Mouse (Mus musculus) gastrocnemius, postnatal 4 days (tissue): ENCODE data around the gene Ice1. TPM values are rescaled to one million over a fixed set of nuclear protein-coding genes. Genes with fewer than 3 reads are reported as not detected.

Experiments used
- DNase-seq, 2 experiments: peaks; one replicate each; pipeline ENCODE4 v3.0.0; 2021 to 2022; ENCODE audit warnings: low spot score in 2 of 2, mixed read lengths in 2 of 2
- long read RNA-seq, 2 experiments: library from polyadenylated mRNA; stranded (forward); transcript quantifications; one replicate each; pipeline ENCODE4 v2.0.0; 2021
- total RNA-seq, 2 experiments: library from RNA; stranded (reverse); gene quantifications; 2 replicates each; pipeline ENCODE4 v1.2.3; 2021

Gene Ice1
- total RNA-seq = 10 to 100 TPM; 43.0 to 44.3 TPM
- long read RNA-seq, experiment 1, full-length matches to known transcripts = 8 of 17 reads
- long read RNA-seq, experiment 1, partial matches to known transcripts = 7 of 17 reads
- long read RNA-seq, experiment 1, other reads (novel, unspliced or antisense) = 2 of 17 reads
- long read RNA-seq, experiment 2, full-length matches to known transcripts = 9 of 35 reads
- long read RNA-seq, experiment 2, partial matches to known transcripts = 20 of 35 reads
- long read RNA-seq, experiment 2, other reads (novel, unspliced or antisense) = 6 of 35 reads

DNA sequence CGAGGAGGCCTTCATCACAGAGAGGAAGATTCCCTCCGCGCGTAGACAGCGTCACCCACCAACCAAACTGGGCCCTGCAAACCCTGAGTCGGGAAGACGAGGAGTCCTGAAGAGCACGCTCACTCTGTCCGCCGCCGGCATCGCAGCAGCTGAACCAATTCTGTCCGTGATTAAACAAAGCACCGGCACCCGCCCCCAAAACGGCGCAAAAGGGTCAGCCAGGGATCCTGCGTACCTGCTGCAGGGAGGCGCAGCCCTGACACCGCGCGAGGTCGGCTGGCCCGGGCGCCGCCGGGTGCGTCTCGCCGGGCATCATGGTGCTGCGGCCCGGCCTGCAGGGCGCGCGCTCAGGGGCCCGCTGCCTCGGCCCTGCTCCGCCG lies at the start of gene Ice1:
Gene Ice1 (minus strand): TSS at position 353 of the 380 bp plus-strand sequence.
- DNase-seq = peak in 1 of 2 experiments; percentile 30

DNA sequence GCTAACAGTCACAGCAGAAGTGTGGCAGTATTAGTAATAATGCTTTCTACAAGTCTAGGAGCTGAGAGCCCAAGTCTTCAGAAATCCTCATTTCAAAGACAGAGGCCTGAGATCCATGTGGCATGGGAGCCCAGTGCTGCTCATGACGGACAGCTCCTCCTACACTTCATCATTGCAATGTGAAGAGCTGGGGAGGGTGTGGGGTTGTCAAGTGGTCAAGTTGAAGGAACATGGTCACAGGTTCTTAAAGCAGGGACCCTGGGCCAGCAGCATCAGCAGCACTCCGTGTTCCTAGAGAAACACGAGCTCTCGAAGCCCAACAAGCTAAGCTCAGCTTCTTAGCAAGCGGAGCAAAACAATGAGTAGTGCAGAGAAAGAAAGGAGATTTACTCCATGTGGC lies 48.4 kb upstream of the Ice1 start:
- no peak for DNase-seq

DNA sequence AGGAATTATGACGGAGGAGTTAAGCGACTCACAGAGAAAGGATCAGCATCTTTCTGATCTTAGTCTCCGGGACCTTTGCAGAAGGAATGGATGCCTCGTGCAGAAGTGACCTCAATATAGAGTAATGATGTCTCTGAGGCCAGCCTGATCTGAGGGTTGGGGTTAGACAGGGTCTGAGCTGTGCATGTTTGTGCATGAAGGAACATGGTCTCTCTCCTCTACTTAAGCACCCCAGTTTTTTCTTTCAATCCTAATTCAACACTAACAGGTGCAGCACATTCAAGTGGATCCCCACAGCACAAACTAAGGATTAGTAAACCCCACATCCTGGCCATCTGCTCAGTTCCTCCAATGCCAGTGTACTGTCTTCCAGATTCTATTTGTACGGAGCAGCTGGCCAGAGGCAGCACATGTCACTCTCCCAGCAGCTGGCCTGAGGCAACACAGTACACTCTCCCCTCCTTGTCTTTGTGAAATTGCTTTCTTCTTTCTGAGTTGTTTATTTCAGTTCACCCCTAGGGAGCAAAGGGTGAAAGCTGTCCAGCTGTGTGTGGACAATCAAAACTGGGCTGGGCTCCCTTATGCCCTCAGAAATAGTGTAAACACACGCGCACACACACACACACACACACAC lies 47.7 kb upstream of the Ice1 start:
- peak in 1 of 2 experiments; percentile 23 for DNase-seq

DNA sequence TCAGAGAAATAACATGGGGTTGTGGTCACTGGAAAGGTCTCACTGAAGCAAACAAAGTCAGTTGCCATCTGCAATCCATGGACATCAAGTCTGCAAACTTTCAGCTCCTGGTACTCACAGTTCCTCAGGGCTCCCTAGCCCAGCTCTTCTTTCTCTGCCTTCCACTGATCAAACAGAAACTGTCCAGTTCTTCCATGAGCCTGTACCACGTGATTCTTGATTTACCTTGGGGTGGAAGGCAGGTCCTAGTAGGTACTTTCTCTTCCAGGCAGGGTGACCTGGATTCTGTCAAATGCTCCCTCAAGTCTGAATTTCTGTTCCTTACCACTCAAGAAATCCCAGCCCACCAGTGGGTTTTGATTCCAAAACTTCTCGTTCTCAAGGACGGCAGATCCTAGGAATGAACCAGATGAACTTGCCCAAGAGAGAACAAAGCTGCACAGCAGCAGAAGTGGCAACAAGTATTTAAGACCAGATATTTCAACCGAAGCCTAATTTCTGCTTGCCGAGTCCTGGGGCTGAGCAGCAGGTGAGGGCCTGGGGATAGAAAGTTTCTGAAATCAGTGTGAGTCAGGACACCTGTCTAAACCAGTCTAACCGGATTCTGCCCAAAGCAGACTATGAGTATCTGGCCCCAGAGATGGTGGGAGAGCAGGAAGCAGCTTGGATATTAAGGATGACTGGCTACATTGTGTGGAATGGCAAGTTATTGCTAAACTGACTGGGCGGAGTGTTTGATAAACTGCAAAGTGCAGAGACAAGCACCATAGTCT lies 44.2 kb upstream of the Ice1 start:
- no peak for DNase-seq

DNA sequence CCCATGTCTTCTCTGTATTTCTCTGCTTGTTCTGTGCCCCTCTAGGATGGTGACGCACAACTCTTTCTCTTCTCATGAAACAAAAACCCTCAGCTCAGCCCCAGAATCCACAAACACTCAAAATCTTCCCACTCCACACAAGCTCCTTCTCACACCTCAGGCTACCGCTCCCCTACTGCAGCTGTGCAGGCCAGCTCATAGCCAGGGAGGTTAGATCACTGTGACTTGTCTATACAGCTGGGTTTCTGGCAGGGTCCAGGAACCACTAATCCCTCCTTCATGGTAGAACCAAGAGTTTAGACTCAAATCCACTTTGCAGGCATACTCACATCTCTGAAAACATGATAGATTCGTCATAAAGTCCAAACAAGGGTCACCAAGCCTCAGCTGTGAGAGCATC lies 42.9 kb upstream of the Ice1 start:
- DNase-seq = no peak

DNA sequence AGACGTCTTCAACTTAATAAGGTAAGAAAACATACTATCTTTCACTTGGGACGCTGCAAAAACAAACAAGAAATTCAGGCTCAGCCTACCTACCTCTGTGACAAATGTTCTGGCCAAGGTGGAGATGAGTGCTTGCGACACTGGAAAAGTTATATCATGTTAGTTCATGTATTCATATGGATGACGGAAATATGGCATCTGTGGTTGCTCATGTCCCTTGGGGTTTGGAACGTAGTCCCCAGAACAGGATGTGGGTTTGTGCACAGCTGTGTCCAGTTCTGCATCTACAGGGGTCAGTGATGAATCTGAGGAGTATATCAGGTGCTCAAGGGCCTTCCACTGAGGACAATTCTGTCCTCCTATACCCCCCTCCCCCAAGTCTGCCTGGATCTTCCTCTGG lies 40.3 kb upstream of the Ice1 start:
- no peak for DNase-seq

DNA sequence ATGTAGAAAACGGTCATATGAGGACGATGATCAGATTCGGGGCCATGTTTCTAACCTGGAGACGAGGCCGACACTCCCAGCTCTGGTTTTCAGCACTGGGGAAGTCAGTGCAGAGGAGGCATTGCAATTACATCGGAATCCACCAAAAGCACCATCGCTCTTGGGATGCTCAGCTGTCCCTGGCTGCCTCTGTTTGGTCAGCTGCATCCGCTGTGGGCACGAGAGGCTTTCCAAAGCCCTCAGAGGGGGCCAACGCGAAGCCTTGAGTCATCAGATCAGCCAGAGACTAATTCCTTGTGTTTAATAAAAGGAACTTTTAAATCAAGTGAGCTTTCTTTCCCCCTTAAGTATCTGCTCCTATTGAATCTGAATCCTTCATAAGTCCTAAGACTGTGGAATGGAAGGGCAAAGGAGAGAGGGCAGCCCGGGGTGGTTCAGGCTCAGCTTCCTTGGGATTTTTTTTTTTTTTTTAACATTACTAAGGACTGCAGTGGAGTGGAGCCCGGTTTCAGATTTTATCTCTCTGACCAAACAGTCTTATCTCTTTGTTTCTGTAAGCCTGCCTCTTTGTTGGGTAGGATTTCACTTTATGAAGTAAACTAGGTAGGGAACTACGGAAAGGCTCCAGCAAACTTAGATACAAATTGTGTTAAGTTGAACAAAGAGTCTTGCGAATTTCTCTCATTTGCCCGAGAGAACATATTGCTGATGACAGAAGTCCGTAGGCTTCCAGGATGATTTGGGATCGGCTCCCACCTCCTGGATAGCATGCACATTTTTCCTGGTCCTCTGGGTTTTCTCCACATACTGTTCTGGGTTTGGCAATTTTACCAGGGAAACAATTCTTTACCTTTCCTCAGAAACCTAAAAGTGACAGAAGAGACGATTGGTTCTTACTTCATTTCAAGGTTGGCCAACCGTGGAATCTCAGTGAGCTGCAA lies 39.1 kb upstream of the Ice1 start:
- no peak for DNase-seq

DNA sequence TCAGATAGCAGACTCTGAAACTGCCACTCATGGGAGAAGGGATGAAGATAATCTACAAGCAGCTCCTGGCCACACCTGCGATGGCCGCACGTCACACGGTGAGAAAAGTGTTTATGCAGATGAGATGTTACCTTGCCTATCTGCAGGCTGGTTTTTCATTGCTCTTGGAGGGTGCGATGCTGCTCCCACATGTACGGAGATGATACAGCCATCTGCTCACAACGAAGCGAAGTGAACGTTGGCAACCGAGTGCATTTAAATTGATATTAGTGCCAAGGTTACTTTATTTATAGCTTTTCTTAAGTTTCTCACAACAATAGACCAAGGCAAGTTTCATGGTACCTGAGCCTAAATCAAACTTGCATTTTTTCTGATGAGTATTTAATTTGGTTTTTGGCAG lies 37.6 kb upstream of the Ice1 start:
- no peak for DNase-seq

DNA sequence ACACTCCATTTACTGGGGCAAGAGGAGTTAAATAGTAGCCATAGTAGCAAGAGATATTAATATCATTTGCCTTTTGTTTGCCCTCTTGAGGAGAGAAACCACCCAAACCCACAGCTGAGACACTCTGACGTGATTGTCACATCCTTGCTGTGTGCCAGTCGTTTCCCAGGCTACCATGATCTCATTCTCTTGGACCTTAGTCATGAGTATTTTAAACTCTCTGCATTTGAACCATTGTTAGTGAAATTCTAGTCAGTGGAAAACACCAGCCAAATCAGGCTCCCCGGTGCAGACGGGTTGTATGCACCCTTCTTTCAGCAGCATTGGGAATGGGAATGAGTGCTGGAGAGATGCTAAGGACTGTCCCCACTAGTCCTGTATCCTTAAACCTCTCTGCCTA lies 32.6 kb upstream of the Ice1 start:
- no peak for DNase-seq

DNA sequence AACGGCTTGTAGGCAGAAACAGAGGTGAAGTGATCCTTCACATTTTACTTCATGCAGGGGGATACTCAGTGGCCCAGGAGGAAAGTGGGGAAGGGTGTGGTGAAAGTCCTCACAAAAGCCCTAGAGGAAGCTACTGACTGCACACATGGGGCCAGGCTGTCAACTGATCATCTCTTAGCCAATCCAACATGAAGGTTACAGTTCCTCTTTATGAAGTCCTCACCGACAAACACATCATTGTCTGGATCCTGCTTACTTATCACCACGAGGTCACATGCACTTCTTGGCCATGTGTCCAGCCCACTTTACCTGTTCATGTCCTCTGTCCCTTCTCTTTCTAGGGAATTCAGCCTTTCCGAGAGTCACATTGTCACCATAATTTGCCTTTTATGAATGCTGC lies 22.3 kb upstream of the Ice1 start:
- DNase-seq = no peak

DNA sequence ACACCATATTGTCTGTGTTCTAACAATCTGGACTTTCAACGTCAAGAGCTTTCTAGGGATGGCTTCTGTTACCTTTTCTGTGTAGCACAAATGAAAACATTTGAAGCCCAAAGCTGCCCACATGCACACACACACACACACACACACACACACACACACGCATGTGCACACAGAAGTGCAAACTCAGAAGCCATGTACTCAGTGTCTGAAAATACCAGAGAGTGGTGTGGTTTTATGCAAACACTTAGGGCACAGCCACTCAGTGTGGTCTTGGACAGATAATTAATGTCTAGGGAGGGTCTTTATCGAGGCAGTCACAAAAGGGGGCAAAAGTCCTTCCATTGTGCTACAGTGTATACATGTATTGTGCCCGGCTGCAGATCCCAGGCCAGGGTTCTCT lies 19.3 kb upstream of the Ice1 start:
- DNase-seq = no peak

DNA sequence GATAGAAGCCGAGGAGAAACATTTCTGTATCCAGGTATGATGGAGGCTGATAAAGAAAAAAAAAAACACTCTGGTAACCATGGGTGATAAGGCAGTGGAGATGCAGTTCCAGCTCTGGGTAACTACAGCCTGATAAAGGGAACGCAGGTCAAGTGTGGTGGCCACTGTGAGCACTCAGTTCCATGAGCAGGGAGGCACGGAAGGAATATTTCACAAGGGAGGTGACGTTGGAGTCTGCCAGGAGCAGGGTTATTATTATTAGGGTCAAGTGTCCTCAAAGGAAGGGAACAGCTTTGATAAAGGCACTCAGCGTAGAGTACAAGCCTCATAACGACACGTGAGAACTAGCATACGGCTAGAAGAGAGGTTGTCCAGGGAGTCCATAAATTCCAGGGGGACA lies 18.9 kb upstream of the Ice1 start:
- no peak for DNase-seq

DNA sequence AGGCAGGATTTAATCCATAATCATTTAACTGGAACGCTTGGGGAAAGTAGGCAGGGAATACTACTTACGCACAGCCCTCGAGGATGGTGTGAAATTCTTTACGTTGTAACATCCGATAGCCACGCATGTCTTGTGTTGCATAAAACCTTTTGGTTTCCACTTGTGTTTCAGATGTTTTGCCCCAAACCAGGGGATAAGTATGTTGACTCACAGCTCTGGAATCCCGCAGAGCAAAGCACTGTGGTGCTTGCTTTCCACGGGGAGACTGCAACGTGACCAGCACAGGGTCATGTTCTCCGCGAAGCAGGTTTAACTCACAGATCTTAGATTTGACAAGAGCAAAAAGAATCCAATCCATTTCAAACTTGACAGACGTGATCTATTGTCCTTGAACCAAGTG lies 18.1 kb upstream of the Ice1 start:
- no peak for DNase-seq

DNA sequence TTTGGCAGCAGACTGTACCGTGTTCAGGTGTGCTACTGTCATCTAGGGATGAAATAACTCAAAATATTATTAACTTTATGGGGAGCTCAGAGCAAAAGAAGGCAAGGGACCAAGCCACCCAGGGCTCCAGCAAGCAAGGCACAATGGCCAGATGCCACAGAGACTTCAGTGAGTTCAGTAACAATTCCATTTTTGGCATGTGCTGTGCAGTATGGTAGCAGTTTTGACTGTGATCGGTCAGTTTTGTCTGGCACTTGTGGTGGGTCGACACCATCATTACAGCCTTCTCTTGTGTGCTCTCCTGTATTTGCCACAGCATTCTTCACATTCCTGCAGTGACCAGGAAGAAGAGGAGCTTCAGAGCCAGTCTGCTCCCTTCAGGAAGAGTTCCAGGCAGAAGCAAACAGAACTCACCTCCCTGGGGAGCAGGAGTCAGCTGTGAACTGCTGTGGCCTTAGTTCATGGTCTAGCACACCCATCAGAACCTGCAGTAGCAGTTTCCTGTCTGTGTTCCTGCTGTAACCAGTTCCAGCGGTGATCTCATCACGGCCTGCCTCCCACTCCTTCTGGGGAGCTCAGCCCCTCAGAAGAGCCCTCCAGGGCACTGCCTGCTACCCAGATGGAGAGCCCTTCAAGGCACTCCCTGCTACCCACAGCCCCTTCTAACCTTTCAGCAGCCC lies 16.8 kb upstream of the Ice1 start:
- no peak for DNase-seq

DNA sequence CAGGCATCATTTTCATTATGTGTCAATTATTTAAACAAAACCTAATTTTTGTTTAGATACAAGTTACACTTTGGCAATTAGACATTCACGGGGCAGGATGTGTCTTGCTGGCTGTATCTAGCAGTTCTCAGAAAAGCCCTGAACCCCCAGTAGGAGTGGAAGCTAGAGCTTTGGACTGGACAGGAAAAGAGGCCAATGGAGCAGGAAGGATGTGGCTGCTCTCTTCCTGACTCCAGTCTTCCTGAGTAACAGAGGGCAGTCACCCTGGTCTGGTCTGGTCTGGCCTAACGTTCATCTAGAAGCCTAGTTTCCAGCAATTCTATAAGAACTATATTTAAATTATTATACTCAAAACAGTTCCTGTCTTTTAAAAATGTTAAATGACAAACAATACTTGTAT lies 16.0 kb upstream of the Ice1 start:
- DNase-seq = no peak

DNA sequence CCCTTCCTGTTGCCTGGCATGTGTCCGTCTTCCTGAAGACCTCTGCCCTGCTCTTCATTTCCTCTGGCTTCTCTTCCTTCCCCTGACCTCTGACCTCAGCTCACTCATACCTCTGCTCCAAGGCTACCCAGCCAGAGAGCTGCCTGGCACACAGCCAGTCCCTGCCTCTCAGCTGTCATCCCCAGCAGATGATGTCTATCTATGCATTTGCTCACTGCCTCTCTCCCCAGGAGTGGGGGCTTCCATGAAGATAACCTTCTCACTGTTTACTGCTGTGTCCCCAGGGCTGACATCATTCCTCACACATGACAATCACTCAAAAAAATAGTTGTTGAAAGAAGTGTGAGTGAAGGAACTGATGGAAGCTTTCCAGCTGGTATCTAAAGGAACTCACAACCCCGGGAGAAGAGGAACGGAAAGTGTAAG lies 12.6 kb upstream of the Ice1 start:
- DNase-seq = peak in 1 of 2 experiments; percentile 17

DNA sequence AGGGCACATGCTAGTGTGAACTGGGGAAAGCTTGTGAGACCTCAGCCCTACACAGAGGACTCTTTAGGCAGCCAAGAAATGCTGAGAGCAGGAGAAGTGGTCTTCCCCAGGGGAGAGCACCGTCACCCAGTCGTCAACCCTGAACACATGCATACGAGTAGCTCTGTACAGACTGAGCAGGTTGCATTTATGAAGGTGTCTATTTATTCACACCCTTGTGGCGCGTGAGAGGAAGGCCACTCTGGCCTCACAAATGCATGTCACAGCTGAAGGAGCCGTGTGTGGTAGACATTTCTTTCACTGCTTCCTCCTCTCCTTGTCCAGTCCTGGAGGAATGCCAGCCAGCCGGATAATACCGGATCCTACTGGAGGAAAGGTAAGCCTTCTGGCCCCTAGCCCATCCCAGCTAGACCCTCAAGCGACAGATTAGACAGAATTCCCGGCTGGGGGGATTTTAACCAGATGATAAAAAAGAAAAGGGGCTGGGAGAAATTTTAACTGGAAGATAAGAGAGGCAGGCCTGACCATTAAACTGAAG lies 8.6 kb upstream of the Ice1 start:
- DNase-seq = peak in 1 of 2 experiments; percentile 13

DNA sequence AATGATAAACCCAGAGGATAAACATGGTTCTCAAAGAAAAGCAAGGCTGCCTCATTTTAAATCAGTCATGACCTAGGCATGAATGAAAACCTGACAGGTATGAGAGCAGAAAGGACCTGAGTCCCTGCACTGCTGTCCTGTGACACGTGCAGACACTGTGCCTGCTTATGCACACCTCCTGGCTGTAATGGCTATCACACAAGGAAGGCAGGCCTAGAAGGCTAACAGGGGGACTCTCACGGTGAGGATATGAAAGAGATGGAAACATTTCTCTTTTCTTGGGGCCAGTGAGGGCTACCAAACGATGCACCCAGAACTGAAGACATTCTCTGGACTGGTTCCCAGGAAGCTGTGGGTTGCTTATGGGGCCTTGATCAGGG lies 6.6 kb upstream of the Ice1 start:
- peak in 1 of 2 experiments; percentile 6 for DNase-seq

DNA sequence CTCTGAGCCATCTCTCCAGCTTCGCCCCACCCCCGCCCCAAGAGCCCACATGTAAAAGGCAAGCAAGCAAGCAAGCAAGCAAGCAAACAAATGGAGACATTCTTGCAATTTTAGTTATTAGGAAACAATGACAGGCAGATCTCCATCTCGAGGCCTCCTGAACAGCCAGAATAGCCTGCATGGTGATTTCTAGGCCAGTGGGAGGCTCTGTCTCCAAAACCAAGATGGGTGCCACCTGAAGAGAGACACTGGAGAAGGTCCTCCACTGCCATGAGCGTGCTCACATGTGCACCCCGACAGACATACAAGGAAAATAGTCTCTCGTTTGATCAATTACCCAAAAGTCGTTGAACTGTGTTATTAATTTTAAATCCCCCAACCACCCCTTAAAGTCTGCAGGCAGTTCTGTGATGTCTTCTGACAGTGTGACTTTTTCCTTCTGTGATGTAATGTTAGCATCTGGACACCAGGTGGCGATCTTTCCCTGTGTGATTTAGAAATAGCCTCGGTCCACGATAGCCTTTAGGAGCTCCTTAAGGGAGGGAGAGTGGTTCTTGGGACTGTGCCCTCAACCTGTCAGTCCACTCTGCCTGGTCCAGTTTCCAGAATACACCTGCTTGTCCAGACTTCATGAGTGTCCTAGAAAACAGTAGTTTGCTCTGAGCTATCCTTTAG lies 6.1 kb upstream of the Ice1 start:
- DNase-seq = peak; percentile 24 to 34

DNA sequence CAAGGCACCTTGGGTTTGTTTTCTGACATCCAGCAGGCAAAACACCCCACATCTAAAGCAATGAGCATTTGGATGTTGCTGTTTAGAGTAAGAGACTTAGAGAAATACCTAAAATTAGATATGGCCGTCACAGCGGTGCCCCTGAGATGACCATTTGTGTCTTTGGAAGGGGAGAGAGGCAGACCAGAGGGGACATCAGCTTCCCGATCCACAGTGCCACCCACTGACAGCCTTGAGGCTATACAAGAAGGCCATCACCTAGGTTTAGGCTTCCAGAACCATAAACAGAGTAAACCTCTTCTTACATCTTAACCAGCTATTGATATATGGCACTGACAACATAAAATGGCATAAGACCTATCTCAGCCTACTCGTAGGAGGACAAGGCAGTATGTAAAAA lies 4.5 kb upstream of the Ice1 start:
- peak; percentile 5 to 9 for DNase-seq
